Mouse (Mus musculus) liver, embryonic 14.5 days (tissue): ENCODE results near the gene Gng5. TPM values are rescaled to one million over a fixed set of nuclear protein-coding genes. Genes with fewer than 3 reads are reported as not detected.

ENCODE experiments used
- ATAC-seq: fragments of 200-750 bp; cut with Nextera tagmentation; 2 replicates; pipeline ENCODE4 v1.8.0; 2017; ENCODE audit warnings: moderate number of reproducible peaks, mild to moderate bottlenecking, moderate library complexity; ENCODE audit not compliant: insufficient read depth
- DNase-seq, 3 experiments: peaks; one replicate each; pipeline ENCODE4 v3.0.0-alpha.2; 2012 to 2013; ENCODE audit warnings: low read depth in 3 of 3, low spot score in 3 of 3
- H3K27ac ChIP-seq: fragments of 300-500 bp; sonication (generic); 2 replicates; pipeline ENCODE4 v1.5.1; 2014; ENCODE audit warnings: moderate library complexity, mild to moderate bottlenecking, control low read depth, inconsistent platforms
- H3K27me3 ChIP-seq: fragments of 300-500 bp; sonication (generic); 2 replicates; pipeline ENCODE4 v1.6.1; 2014; ENCODE audit warnings: mild to moderate bottlenecking, low read length, moderate library complexity; ENCODE audit not compliant: control insufficient read depth, insufficient read depth
- H3K36me3 ChIP-seq: fragments of 300-500 bp; sonication (generic); replicated peaks from 2 replicates; pipeline ENCODE4 v1.6.1; 2014; ENCODE audit warnings: low read depth; ENCODE audit not compliant: control insufficient read depth, insufficient read depth
- H3K4me1 ChIP-seq, 2 experiments: fragments of 200-500 bp in 1 of 2; fragments of 300-500 bp in 1 of 2; sonication (generic) in 1 of 2; replicated peaks; 2 replicates each; pipeline ENCODE4 v1.6.1; 2012 to 2014; ENCODE audit warnings: antibody characterized with exemption in 1 of 2, inconsistent platforms in 1 of 2, low read length in 1 of 2; ENCODE audit not compliant: control insufficient read depth in 2 of 2, insufficient read depth in 2 of 2
- H3K4me2 ChIP-seq: fragments of 300-500 bp; sonication (generic); 2 replicates; pipeline ENCODE4 v1.6.1; 2014; ENCODE audit warnings: low read depth, mild to moderate bottlenecking, control low read depth, moderate library complexity
- H3K4me3 ChIP-seq, 2 experiments: fragments of 200-500 bp in 1 of 2; fragments of 300-500 bp in 1 of 2; sonication (generic) in 1 of 2; 2 replicates each; pipeline ENCODE4 v1.5.1; 2012 to 2014; ENCODE audit warnings: low read depth in 2 of 2, low read length in 2 of 2, mild to moderate bottlenecking in 2 of 2, control low read depth in 1 of 2, inconsistent platforms in 1 of 2, moderate library complexity in 1 of 2; ENCODE audit not compliant: insufficient read depth in 1 of 2
- H3K9ac ChIP-seq: fragments of 300-500 bp; sonication (generic); replicated peaks from 2 replicates; pipeline ENCODE4 v1.6.1; 2014; ENCODE audit warnings: mild to moderate bottlenecking, control low read depth, moderate library complexity
- H3K9me3 ChIP-seq: fragments of 300-500 bp; sonication (generic); 2 replicates; pipeline ENCODE4 v1.6.1; 2016; ENCODE audit warnings: low read length, mixed read lengths; ENCODE audit not compliant: control insufficient read depth
- CTCF ChIP-seq: IDR thresholded peaks from 2 replicates; pipeline ENCODE4 v1.5.1; 2016; ENCODE audit warnings: antibody characterized with exemption, low read depth, control low read depth
- EP300 ChIP-seq: IDR thresholded peaks from 2 replicates; pipeline ENCODE4 v1.6.1; 2016; ENCODE audit warnings: antibody characterized with exemption, low read depth
- WGBS: fragments of 180-500 bp; shearing (Covaris S2); extraction: QIAGEN DNeasy Blood & Tissue Kit; methylation state at CpG from one replicate; pipeline ENCODE4 v1.1.7; 2014; ENCODE audit not compliant: insufficient replicate concordance; 5-methylcytosine and 5-hydroxymethylcytosine counted together
- polyA plus RNA-seq, 2 experiments: library from polyadenylated mRNA; depleted of rRNA in 1 of 2; stranded (reverse) in 1 of 2; unstranded in 1 of 2; fragments of >200 nt; fragmentation: Nextera tagmentation in 1 of 2; extraction: Ambion mirVana in 1 of 2; gene quantifications; 2 replicates each; pipeline versions ENCODE4 v1.2.1 to v1.2.3; 2012 to 2014

Gng5 gene
- polyA plus RNA-seq, 2 experiments, result 136 to 595 TPM

- Histone ChIP-seq H3K9ac (no peak overlapping the region), H3K27ac (no peak overlapping the region), H3K27me3 (no peaks in the 10 kb centered on the region), H3K36me3 (no peaks in the 10 kb centered on the region), H3K9me3 (no peaks in the 10 kb centered on the region), H3K4me2 (no peak overlapping the region), H3K4me1 (no peaks in the 10 kb centered on the region), H3K4me3 (no peak overlapping the region)
- WGBS, result 39% methylated on average over 4 of the region's 4 CpGs
- TF ChIP-seq EP300, result no peak
- TF ChIP-seq CTCF, result no peak
- ATAC-seq (no peak), DNase-seq (no peak)
Measured at GRCm38 (mm10) chr3:146540521-146541273, 41.1 kb downstream of the Gng5 start.

DNA sequence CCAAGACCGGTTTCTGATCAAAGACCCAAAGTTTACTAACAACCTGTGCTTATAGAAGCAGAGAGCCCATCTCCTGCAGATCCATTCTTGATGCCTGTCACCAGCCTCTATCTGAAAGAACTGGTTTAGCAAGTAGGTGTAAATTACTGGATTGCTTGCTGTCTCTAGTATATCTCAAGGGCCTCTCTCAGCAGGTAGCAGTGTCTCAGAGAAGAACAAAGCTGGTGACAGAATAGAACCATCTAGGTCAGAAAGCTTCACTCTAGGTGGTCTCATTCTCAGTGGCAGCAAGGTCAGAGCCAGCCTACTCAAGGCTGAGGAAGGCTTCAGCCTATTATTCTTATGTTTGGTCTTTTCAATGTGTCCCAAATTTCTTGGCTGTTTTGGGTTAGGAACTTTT is 44.0 kb downstream of the Gng5 start:
- DNase-seq (no peak), ATAC-seq (no peak)
- Histone ChIP-seq H3K9ac (no peak overlapping the region), H3K4me1 (no peaks in the 10 kb centered on the region), H3K4me2 (no peak overlapping the region), H3K9me3 (no peaks in the 10 kb centered on the region), H3K27ac (no peak overlapping the region), H3K36me3 (no peaks in the 10 kb centered on the region), H3K27me3 (no peaks in the 10 kb centered on the region), H3K4me3 (no peak overlapping the region)
- WGBS, result 25% methylated on average over 1 of the region's 1 CpGs
- TF ChIP-seq CTCF, result no peak
- no peak for TF ChIP-seq EP300

DNA sequence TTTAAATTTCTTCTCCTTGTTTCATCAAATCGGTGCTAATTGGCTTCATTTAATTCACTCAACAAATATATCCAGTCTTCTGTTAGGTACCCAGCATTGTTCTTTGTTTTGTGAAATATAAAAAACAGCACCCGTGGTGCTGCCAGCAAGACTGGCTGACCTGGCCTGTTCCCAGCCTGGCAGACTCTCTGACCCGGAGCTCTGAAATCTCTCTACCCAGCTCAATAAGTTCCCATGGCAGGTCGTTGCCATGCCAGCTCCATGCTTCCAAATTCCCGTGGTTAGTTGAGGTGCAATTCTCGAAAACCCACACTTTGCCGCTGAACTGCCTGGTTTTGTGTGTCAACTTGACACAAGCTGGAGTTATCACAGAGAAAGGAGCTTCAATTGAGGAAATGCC is 55.2 kb downstream of the Gng5 start:
- Histone ChIP-seq H3K9ac (no peak overlapping the region), H3K4me3 (no peak overlapping the region), H3K9me3 (no peaks in the 10 kb centered on the region), H3K4me1 (no peaks in the 10 kb centered on the region), H3K27ac (no peak overlapping the region), H3K27me3 (no peaks in the 10 kb centered on the region), H3K36me3 (no peaks in the 10 kb centered on the region), H3K4me2 (no peak overlapping the region)
- ATAC-seq (no peak), DNase-seq (no peak)
- 58% methylated on average over 7 of the region's 7 CpGs for WGBS
- no peak for TF ChIP-seq CTCF
- no peak for TF ChIP-seq EP300

Other genes starting within 250 kb of the Gng5 start
- 22.7 and 34.9 TPM in 2 replicates for gene Ssx2ip, start 95.2 kb upstream of the Gng5 start, polyA plus RNA-seq (2012; rRNA removed)
- gene Ssx2ip, start 95.2 kb upstream of the Gng5 start, polyA plus RNA-seq (2014; fragmentation: Nextera tagmentation; extraction: Ambion mirVana), result 96.2 and 118 TPM in 2 replicates
- gene Ctbs, start 50.0 kb upstream of the Gng5 start, polyA plus RNA-seq (2012; rRNA removed), result 1.3 and 1.7 TPM in 2 replicates
- 5.2 and 5.4 TPM in 2 replicates for gene Ctbs, start 50.0 kb upstream of the Gng5 start, polyA plus RNA-seq (2014; fragmentation: Nextera tagmentation; extraction: Ambion mirVana)
- gene Spata1, start 54 bp upstream of the Gng5 start, polyA plus RNA-seq (2012; rRNA removed), result 0.30 and 0.93 TPM in 2 replicates
- gene Spata1, start 54 bp upstream of the Gng5 start, polyA plus RNA-seq (2014; fragmentation: Nextera tagmentation; extraction: Ambion mirVana), result 0.32 and 0.65 TPM in 2 replicates
- gene Rpf1, start 21.6 kb downstream of the Gng5 start, polyA plus RNA-seq (2012; rRNA removed), result 13.5 and 20.6 TPM in 2 replicates
- gene Rpf1, start 21.6 kb downstream of the Gng5 start, polyA plus RNA-seq (2014; fragmentation: Nextera tagmentation; extraction: Ambion mirVana), result 32.4 and 32.7 TPM in 2 replicates
- gene Uox, start 70.6 kb downstream of the Gng5 start, polyA plus RNA-seq (2012; rRNA removed), result 2.5 and 4.3 TPM in 2 replicates
- gene Uox, start 70.6 kb downstream of the Gng5 start, polyA plus RNA-seq (2014; fragmentation: Nextera tagmentation; extraction: Ambion mirVana), result 6.4 and 7.1 TPM in 2 replicates
- 0.45 and 0.52 TPM in 2 replicates for gene Dnase2b, start 115.8 kb downstream of the Gng5 start, polyA plus RNA-seq (2012; rRNA removed)
- 1.4 TPM in 2 replicates for gene Dnase2b, start 115.8 kb downstream of the Gng5 start, polyA plus RNA-seq (2014; fragmentation: Nextera tagmentation; extraction: Ambion mirVana)
- not detected in 2 replicates for gene 4930503B20Rik, start 151.5 kb downstream of the Gng5 start, polyA plus RNA-seq (2012; rRNA removed)
- gene 4930503B20Rik, start 151.5 kb downstream of the Gng5 start, polyA plus RNA-seq (2014; fragmentation: Nextera tagmentation; extraction: Ambion mirVana), result not detected in 2 replicates
- gene Samd13, start 185.8 kb downstream of the Gng5 start, polyA plus RNA-seq (2012; rRNA removed), result 0.06 and 0.27 TPM in 2 replicates
- 0.15 TPM in 1 of 2 replicates, not detected in the other for gene Samd13, start 185.8 kb downstream of the Gng5 start, polyA plus RNA-seq (2014; fragmentation: Nextera tagmentation; extraction: Ambion mirVana)